Mouse (Mus musculus) cerebellum, adult 11-12 months (tissue): ENCODE measurements around the gene Cyp2w1.
A peak's percentile ranks its signal among the peaks of the same experiment; 100 is the strongest.
"Not testable (repeated sequence)": the region's sequence is repeated elsewhere in the genome, so short reads cannot be mapped to it uniquely, and the experiment has no call there.

ENCODE experiments used
- DNase-seq: peaks from one replicate; pipeline ENCODE4 v3.0.0; 2022

Cyp2w1 gene

DNA sequence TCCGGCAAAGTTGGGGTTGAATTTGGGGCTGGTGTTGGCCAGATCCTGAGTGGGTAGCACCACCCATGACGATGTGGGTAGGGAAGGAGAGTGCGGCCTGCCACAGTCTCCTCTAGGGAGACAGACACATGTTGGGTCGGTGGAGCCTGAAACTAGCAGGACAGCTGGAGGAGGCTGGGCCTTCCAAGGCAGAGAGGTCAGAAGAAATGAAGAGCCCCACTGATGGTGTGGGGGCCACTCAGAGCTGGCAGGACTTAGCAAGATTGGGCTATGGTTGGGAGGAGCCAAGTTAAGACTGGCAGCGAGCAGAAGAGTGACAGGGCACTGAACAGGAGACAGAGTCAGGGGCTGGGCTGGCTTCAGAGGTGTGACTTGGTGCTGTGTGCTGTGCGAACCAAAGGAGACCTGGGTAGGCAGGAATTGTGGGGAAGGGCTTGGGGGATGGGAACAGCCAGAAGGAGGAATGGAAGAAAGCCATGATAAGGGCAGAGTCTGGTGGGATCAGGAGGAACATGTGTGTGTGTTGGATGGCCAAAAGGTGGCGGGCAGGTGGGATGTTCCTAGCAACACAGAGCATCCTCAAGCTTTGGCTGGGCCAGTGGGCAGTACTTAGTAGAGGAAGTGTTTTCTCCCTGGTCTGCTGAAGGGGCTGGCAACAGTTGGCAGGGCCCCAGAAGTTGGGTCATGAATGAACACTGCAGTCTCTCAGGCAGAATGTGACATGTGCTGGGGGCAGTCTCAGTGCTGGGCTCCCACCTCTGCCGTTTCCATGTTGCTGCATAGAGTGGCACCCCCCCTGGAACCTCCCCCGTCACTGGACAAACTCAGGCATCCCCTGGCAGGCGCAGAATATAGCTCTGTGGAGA is 35.1 kb downstream of the Cyp2w1 start:
- no peak for DNase-seq

DNA sequence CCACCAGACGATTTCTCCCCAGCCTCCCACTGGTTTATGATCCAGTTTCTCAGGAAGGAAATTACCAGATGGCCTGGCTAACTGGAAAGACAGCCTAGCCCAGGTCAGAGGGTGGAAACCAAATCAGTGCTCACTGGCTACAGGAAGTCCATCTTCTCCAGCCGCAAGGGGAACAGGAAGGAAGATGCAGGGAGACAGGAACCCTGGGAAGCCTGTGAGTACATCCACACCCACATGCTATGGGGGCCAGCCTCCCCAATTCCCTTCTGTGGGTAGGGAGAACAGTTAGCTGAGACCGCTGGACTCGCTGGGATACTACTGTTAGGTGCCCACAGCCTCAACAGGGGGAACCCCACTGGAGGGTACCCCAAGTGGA is 35.8 kb downstream of the Cyp2w1 start:
- no peak for DNase-seq

DNA sequence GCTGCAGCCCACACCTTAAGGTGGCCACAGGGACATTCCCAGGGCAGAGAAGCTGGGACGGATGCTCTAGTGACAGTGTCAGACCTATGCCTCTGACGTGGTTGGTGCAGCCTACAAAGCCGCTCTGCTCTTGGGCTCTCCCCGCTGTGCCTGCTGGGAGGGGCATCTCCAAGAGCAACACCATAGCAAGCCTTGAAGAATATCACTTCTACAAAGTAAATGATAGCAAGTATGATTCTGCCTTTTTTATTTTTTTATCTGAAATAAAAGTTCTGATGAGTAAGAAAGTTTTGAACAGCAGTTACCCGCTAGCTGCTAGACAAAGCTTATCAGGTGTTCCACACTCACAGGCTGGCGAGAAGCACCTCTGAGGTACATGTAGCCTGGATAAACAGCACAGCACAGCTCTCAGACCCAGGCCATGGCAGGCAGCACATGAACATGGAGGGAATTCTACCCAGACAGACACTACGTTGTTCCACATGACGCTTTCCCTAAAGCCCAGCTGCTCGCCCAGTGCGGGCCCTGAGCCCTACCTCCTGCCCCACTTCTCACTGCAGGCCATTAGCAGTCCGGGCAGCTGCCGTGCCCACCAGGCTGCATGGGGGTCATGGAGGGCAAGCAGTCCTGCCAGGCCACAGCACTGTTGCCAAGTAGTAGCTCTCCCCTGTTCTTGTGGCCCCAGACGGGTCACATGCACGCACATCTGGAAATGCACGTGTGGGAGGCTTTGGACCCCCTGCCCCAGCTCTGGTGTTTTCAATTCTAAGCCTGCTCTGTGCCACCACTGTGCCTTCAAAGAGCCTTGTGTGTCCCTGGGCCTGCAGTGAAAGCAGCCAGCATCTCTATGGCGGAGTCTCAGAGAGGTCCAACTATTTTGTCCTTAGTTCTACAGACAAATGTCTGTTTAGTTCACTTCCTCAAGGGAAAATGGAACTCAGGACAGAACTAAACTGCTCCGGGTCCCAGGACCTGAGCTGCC is 36.6 kb downstream of the Cyp2w1 start:
- DNase-seq = no peak

DNA sequence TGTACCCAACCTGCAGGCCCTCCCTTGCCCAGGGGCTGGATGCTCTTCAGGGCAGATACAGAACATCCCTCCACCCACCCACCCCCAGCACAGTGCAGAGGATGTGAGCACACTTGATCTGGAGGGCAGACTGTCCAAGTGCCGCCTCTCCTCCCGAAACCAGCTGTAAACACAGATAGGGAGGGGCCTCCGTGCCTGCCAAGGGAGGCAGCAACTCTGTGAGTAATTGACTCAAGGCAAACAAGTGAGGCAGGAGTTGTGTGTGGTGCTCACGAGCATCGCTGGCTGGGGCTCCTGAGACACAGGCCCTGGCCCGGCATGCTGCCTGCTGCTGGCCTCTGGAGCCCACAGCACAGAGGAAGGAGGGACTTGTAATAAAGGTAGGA is 37.3 kb downstream of the Cyp2w1 start:
- DNase-seq = no peak

DNA sequence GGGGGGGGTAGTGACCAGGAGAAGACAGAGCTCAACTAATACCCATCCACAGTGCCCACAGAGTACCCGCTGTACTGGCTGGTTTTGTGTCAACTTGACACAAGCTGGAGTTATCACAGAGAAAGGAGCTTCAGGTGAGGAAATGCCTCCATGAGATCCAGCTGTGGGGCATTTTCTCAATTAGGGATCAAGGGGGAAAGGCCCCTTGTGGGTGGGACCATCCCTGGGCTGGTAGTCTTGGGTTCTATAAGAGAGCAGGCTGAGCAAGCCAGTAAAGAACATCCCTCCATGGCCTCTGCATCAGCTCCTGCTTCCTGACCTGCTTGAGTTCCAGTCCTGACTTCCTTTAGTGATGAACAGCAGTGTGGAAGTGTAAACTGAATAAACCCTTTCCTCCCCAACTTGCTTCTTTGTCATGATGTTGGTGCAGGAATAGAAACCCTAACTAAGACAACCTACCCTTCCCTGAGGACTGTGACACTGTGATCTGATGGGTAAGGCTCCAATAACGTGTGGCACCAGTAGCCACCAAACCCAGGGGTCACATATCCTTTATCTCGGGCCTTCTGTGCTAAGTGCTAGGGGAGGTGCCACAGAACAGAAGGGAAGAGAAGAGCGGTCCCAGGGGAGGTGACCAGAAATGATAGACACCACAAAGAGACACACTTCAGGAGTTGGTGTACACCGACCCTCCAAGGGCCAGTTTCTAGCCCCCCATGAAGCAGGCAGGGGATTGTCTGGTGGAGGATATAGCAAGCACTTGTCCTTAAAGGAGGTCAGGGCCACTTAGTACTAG is 38.1 kb downstream of the Cyp2w1 start:
- DNase-seq = not testable (repeated sequence)

DNA sequence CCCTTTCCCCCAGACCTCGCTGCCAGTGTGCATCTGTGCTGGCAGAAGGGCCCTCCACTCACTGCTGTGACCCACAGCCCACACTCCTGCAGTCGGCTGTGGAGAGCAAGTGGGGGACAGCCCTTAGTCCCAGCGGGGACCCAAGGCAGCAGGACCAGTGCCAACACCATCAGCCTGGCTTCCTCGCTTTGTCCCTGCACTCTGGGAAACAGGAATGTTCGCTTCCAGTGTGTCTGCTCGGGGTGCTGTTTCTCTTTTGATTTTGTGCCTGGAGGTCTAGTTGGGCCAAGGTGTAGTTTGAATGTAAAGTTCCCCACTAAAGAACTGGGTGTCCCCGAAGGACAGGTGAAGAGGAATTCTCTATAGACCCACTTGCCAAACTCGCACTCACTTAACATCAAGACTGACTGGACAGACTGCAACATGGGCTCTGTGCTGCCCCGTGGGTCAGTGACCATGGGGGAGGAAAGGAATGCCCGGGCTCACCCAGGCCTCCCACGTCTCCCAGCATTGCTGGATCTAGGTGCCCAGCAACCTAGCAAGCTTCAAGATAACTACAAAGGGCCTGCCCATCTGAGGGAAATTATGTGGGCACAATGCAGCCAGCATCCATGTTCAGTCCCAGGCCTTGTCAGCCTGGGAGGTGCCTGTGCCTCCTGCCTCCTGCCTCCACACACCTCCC is 39.0 kb downstream of the Cyp2w1 start:
- DNase-seq = no peak

DNA sequence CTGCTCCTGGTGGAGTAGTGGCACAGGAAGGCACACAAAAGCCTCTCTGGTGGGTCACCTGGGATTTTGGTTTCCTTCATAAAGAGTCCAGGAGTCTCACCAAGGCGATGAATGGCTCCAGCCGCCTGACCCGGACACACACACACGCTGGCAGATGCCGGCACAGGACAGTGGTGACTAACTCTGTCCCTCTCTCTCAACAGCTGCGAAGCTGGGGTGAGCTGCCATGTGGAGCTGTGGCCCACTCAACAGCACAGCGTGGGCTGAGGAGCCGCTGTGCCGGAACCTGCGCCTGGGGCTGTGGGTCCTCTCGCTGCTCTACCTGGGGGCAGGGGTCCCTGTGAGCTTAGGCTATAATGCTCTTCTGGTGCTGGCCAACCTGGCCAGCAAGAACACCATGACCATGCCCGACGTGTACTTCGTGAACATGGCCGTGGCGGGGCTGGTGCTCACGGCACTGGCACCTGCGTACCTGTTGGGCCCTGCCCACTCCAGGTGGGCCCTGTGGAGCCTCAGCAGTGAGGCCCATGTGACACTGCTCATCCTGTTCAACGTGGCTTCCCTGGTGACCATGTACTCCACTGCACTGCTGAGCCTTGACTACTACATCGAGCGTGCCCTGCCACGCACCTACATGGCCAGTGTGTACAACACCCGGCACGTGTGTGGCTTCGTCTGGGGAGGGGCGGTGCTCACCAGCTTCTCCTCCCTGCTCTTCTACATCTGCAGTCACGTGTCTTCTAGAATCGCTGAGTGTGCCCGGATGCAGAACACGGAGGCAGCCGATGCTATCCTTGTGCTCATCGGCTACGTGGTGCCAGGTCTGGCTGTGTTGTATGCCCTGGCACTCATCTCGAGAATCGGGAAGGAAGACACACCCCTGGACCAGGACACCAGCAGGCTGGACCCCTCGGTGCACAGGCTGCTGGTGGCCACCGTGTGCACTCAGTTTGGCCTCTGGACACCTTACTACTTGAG is 40.1 kb downstream of the Cyp2w1 start:
- no peak for DNase-seq

DNA sequence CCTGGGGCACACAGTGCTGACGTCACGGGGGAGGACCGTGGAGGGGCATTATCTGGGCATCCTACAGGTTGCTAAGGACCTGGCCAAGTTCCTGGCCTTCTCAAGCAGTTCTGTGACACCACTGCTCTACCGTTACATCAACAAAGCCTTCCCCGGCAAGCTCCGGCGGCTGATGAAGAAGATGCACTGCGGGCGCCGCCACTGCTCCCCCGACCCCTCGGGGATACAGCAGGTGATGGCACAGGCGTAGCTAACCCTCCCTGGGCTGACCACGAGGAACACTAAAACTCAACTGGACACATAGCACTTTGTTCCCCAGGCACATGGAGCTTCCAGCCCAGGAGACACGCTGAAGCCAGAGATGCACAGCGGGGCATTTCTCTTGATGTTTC is 40.8 kb downstream of the Cyp2w1 start:
- DNase-seq = no peak

DNA sequence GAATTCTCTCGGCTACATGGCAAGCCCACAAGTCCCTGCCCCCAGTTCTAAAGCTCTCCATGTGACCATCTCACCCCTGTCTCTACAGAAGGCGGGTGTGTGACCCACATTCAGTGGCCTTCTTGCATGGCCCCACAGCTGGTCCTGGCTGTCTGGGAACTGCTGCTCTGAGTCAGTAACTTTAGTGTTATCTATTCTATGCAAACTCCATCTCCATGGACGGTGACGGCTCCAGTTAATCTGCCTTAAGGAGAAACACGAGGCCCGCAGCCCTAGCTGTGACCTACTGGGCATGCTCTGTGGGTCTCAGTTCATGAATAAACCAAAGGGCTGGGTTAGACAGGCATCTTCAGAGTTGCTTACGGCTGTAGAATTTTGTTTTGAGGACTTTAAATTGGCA is 42.0 kb downstream of the Cyp2w1 start:
- no peak for DNase-seq

DNA sequence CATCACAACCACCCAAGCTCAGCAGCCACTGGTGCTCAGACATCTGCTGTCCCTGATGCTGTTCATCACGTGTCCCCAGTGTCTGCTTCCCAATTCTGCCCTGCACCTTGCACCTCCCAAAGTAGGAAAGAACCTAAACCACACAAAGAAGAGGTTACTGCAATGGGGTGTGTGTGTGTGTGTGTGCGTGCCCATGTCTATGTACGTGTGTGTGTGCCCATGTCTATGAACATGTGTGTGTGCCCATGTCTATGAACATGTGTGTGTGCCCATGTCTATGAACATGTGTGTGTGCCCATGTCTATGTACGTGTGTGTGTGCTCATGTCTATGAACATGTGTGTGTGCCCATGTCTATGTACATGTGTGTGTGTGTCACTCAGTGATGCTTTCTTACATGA is 43.1 kb downstream of the Cyp2w1 start:
- no peak for DNase-seq

DNA sequence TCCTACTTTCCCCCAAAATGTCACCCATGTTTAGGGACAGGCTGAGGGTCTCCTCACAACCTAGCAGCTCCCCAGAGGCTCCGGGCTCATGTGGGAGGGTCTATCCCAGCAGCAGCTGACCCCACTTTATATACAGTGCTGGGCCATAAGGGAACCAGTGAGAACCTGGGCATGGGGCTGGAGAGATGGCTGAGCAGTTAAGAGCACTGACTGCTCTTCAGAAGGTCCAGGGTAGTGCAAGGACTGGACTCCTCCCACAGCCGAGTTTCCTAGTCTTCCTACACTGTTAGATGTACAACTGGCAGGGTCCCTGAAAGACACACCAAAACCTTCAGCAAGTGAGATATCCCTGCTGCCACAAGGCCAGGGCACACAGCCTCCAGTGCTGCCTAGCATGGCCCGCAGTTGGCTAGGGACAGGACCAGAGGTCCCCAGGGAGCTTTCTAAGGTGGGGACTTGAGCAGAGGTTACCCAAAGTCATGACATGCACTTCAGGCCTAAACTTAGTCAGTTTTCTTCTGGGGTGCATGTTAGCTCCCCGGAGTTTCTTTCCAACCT is 45.0 kb downstream of the Cyp2w1 start:
- DNase-seq = no peak

DNA sequence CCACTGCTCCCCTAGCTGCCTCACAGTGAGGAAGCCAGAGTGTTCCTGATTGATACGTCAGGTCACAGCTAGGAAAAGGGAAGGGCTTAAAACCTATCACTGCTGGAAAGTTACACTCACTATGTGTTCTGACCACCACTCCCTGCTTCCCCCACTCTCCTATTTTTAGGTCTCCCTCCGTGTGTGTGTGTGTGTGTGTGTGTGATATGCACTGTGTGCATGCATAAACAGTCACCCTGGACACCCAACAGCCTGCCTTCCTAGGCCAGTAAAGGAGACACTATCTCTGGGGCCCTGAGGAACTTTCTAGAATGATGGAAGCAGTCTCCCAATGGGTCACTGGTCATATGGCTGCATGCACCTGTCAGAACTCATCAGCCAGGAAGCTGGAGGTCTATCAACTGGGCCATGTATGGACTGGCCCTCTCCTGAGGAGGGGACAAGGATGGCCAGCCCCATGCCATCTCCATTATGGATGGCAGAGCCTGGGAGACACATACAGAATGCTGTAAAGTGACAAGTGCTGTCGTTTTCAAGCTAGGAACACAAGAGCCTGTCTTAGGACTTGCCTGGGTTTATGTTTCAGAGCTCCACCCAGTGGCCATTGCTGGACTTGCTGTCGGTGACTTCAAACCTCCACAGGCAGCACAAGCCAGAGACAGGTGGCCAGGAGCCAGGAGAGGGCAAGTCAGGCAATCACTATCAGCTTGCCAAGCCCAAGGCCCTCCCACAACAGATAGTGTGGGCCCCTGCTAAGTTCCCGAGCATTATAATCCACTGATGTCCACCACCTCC is 45.7 kb downstream of the Cyp2w1 start:
- peak; percentile 94 for DNase-seq

DNA sequence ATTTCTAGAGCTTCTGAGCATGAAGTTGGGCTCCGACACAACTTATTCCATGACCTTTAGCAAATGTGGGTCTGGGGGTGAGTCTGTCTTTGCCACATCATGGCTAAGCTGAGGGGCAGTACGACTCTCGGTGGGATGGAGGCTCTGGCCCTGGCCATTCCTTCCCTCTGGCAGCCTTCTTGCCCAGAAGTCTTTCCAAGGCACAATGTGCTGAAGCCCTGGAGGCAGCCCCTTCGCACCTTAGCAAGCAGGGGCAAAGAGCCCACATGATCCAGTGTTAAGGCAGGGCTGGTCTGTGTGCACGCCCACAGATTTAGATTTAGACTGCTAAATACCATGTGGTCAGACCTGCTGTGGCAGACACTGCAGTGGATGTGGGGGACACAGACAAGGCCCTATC is 46.4 kb downstream of the Cyp2w1 start:
- no peak for DNase-seq

DNA sequence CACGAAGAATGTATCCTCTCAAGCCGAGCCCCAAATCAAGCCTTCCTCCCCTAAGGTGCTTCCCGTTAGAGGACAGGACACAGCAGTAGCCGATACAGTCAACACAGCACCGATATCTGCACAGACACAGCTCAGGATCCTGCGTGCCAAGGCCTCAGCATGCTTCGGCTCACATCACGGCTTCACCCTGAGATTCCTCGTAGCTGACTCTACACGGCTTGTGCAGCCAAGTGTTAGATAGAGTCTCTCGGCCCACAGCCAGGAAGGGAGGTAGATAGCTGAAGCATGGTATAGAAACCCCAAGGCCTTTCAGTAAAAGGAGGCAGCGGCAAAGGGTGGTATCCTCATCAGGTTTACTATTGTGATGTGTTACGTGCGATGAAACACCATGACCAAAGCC is 47.6 kb downstream of the Cyp2w1 start:
- DNase-seq = no peak

DNA sequence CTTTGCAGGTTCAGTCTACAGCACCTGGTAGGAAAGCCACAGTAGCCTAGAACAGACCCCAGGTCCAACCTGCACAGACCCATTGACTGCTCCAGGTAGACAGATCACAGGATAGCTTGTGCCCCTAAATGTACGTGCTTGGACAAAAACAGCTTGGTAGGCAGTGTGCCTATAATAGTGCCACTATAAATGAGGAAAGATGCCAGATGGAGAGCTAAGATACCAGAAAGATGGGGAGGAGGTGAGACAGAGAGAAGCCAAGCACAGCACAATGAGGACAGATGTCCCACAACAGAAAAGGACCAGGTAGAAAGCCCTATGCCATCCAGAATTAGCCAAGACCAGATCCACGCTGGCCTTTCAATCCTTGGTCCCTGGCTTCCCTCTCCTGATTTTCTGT is 49.7 kb downstream of the Cyp2w1 start:
- DNase-seq = no peak

DNA sequence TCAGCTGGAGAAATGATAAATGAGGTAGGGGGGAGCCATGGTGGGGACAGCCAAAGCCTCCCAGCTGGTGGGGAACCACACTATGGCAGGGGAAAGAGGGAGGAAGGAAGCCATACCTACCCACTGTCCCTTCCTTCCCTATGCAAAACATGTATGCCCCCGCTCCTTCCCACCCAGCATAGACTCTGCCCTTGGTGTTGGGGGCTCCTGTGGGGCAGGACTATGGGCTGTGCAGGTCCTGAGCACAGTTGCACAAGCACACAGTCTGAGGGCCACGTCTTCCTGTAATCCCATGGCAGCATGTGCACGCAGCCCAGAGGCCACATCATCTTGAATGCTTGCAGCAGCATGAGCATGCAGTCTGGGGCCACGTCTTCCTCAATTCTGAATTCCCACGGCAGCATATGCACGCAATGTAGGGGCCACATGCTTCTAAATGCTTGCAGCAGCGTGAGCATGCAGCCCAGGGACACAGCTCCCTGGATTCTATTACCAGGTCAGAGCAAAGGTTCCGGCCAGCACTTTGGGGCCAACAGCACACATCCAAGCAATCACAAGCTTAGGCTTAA is 51.4 kb downstream of the Cyp2w1 start:
- DNase-seq = no peak

DNA sequence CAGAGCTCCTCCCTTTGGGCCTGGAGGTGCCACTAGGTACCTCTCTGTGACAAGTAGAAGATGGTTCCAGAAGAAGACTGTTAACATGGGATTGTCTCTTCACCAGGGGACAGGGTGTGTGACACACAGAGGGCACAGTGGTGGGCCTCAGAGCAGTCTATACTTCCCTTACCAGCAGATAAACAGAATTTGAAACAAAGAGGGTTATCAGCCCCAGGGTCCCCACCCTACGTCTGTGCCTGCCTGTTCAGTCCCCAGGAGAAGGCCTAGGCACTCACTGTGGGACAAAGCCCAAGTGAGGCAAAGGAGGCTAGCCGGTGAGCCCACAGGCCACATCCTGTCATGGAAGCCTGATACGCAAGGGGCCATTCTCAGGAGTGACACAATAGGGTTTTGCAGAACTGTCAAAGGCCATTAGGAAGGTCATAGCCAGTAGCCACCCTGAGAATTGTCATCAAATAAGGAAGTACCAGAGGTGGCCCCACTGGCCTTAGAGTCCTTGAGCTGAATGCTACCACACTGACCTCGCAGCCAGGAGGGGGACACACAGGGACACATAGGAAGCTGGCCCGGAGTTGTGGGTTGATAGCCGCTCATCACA is 52.5 kb downstream of the Cyp2w1 start, which contains the start of gene C130050O18Rik:
C130050O18Rik (plus strand) TSS at position 480 of the 601 bp plus-strand sequence.
- DNase-seq = no peak

DNA sequence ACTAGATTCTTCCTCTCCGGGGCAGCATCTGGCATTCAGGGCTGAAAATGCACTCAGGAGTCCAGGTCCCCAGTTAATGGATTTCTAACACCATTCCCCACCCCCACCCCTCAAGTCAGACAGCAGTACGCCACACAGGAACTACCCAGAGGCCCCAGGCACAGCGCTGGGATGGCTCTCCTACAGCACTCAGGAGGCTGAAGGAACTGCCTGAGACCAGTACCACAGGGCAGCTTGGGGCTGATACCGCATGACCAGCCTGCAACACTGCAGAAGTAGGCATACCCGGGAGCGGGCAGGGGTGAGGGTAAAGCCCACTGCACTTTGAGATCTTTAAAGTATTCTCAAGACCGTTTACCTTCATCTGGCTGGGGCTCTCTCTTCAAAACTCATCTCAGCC is 53.1 kb downstream of the Cyp2w1 start:
- no peak for DNase-seq

DNA sequence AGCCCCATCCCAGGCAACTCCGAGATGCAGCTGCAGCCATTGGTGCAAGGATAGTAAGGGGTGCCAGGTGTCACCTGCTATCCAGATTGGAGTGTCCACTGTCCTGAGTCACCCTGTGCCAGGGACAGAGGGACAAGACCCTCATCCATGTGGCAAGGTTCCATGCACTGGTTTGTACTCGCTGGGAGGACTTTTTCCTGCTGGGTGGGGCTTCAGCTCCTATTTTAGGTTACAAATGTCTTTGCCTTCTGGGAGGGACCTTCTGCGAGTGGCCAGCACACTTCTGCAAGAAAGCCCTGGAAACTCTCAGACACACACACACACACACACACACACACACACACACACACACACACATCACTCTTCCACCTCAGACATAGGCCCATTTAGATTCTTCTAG is 53.5 kb downstream of the Cyp2w1 start:
- DNase-seq = no peak
